Mouse (Mus musculus) thymus, postnatal 0 days (tissue): ENCODE measurements around the gene Mob3a. TPM values are rescaled to one million over a fixed set of nuclear protein-coding genes. Genes with fewer than 3 reads are reported as not detected.
A peak's percentile ranks its signal among the peaks of the same experiment; 100 is the strongest.

Experiments
- DNase-seq: peaks from one replicate; pipeline ENCODE4 v3.0.0-alpha.2; 2015; ENCODE audit warnings: low spot score
- polyA plus RNA-seq: library from polyadenylated mRNA; unstranded; fragments of >200 nt; fragmentation: Nextera tagmentation; extraction: Ambion mirVana; gene quantifications from 2 replicates; pipeline ENCODE4 v1.2.1, GENCODE M21; 2015

Gene Mob3a
- polyA plus RNA-seq, 1 experiment from 2014 or later: 114 TPM

- no peak for DNase-seq
Observed at GRCm38 (mm10) chr10:80700038-80700504, 1.7 kb downstream of the Mob3a start.

GRCm38 (mm10) chr10:80698605-80699004 lies 3.2 kb downstream of the Mob3a start:
- DNase-seq: no peak

- peak; percentile 26 for DNase-seq
Observed at GRCm38 (mm10) chr10:80697812-80698211, 4.0 kb downstream of the Mob3a start.

GRCm38 (mm10) chr10:80697393-80697787 lies 4.4 kb downstream of the Mob3a start:
- DNase-seq: no peak

- no peak for DNase-seq
Observed at GRCm38 (mm10) chr10:80696502-80697392, 5.0 kb downstream of the Mob3a start.

- DNase-seq: peak; percentile 69
Observed at GRCm38 (mm10) chr10:80695801-80696501, 5.8 kb downstream of the Mob3a start.

- peak; percentile 88 for DNase-seq
Observed at GRCm38 (mm10) chr10:80695186-80695585, 6.6 kb downstream of the Mob3a start.

- DNase-seq: no peak
Observed at GRCm38 (mm10) chr10:80694159-80694938, 7.4 kb downstream of the Mob3a start.

GRCm38 (mm10) chr10:80693401-80694045 lies 8.3 kb downstream of the Mob3a start:
- DNase-seq: no peak

- no peak for DNase-seq
Observed at GRCm38 (mm10) chr10:80692249-80693165, 9.3 kb downstream of the Mob3a start.

GRCm38 (mm10) chr10:80687850-80688249 lies 13.9 kb downstream of the Mob3a start:
- peak; percentile 70 for DNase-seq

GRCm38 (mm10) chr10:80686617-80687016 lies 15.2 kb downstream of the Mob3a start:
- DNase-seq: no peak

GRCm38 (mm10) chr10:80684984-80685383 lies 16.8 kb downstream of the Mob3a start:
- DNase-seq: no peak

GRCm38 (mm10) chr10:80684214-80684613 lies 17.6 kb downstream of the Mob3a start:
- peak; percentile 85 for DNase-seq

GRCm38 (mm10) chr10:80683647-80684046 lies 18.1 kb downstream of the Mob3a start:
- no peak for DNase-seq

- peak; percentile 72 for DNase-seq
Observed at GRCm38 (mm10) chr10:80682003-80682402, 19.8 kb downstream of the Mob3a start.

GRCm38 (mm10) chr10:80680260-80680696 lies 21.5 kb downstream of the Mob3a start:
- DNase-seq: peak; percentile 1

GRCm38 (mm10) chr10:80679556-80680259 lies 22.1 kb downstream of the Mob3a start:
- DNase-seq: peak; percentile 1
